Mouse (Mus musculus) Patski (cell line): ENCODE measurements at regions not wholly inside any gene's neighbourhood (a gene's known extent, or its start where the extent isn't known, plus 50 kb on each side); places are given as distances from the start of the nearest gene placed in this dataset.
"Not testable (repeated sequence)": the region's sequence is repeated elsewhere in the genome, so short reads cannot be mapped to it uniquely, and the experiment has no call there.

ENCODE experiments used
- ATAC-seq: fragments of 100-300 bp; one replicate; pipeline ENCODE4 v1.8.0; 2021
- CTCF ChIA-PET: fragments of 350-600 bp; sonication (Branson Sonifier 250); formaldehyde crosslinking; loops from one replicate; lab custom pipeline; 2022; ENCODE audit warnings: inconsistent platforms; lab: Charles Lee
- POLR2A ChIA-PET: fragments of 350-600 bp; sonication (Branson Sonifier 250); formaldehyde crosslinking; loops from one replicate; lab custom pipeline; 2022; ENCODE audit warnings: antibody characterized with exemption, inconsistent platforms; lab: Charles Lee
- DNase-seq: peaks from one replicate; pipeline ENCODE4 v3.0.0-alpha.2; 2011; ENCODE audit warnings: low read depth, low spot score
- H3K27me3 ChIP-seq: fragments of 371-371 bp; one replicate; pipeline ENCODE4 v1.5.1; 2021
- CTCF ChIP-seq: fragments of 100-300 bp; IDR thresholded peaks from one replicate; pipeline ENCODE4 v1.5.1; 2021
- in situ Hi-C: fragments of 300-500 bp; cut with MboI; formaldehyde crosslinking; loops from 3 replicates; pipeline ENCODE4 v1.11.1; 2018; ENCODE audit warnings: low pct_unique_long_range_greater_than_20kb, mixed read lengths

DNA sequence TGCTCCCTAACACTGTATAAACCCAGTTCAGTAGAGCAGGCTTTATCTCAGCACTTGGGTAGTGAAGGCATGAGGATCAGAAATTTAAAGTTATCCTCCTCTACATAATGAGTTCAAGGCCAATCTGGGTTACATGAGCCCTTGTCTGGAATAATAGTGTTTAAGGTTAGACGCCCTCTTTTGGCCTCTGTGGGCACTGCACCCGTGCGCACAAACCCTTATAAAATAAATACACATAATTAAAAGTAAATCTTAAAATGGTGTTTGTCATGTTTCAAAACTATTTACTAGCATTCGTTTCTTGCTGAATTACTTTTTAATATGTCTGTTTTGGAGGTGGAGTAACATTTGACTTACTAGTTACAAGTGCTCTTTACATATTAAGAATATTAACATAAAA lies 271.2 kb downstream of the Cyp26b1 start:
- no peaks in the 10 kb centered on the region for H3K27me3 ChIP-seq
- peak; percentile 55 for TF ChIP-seq CTCF
- DNase-seq (no peak), ATAC-seq (no peak)
- CTCF ChIA-PET = interaction anchor here (1.4 to 1.5 kb wide), 2 partner anchors 9 to 14 kb away, joined by 3 to 5 read pairs; no protein-coding TSS in a partner anchor
- POLR2A ChIA-PET = no interaction called here
- in situ Hi-C loops = no loop called here

DNA sequence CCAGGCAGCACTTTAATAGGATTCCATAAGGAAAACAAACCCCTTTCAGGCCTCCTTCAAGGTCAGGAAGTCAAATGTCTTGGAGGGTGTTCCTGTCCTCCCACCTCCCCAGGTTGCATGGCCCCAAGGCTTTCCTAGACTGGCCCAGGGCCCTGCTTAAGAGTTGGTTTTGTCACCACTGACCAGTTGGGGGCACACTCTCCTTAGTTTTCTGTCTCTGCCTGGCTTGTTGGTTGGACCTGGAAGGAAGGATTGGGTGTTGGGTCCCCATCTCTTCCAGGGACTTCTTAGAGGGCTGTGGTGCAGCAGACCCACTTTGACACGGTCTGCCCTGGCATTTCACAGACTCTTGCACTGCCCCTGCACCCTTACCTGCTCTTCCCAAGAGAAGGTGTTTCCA lies 273.1 kb downstream of the Cyp26b1 start:
- ATAC-seq (no peak), DNase-seq (no peak)
- ChIA-PET CTCF (interaction anchor here (1.7 kb wide), 1 partner anchor 9 kb away, joined by 4 read pairs; no protein-coding TSS in a partner anchor), POLR2A (no interaction called here)
- no peaks in the 10 kb centered on the region for H3K27me3 ChIP-seq
- peak; percentile 34 for TF ChIP-seq CTCF
- in situ Hi-C loops = no loop called here

DNA sequence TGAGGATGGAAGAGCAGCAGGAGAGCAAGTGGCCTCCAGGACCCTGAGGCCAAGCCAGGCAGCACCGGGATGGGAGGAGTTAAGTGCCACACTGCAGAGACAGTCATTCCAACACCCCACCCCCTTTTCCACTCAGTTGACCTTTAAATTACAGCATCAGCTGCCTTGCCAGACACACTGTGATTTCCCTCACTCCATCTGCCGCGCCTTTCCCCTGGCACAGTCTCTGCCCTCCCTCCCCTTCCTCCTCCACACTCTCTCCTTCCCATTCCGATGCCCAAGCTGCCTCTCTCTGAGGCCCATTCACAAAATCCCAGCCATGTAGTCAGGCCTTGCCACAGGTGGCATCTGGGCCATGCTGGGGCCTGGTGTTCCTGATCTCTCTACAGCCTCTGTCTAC lies 274.9 kb downstream of the Cyp26b1 start:
- no peak for TF ChIP-seq CTCF
- ATAC-seq = no peak

DNA sequence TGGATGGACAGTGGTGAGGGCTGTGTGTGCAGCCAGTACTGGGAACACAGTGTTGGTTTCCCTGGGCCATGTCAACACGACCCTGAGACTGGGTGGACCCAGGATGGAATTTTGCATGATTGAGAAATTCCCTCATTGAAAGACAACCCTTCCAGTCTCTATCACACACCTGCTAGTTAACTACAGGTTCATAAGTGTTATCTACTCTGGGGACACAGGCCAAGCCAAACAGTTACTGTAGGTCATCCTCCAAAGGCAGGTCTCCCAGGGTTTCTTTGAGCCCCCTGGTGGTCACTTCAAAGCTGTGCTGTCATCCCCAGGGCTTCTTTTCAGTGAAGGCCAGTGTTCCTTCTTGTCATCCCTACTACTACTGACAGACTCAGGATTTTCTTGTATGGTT lies 276.7 kb downstream of the Cyp26b1 start:
- no peak for TF ChIP-seq CTCF
- in situ Hi-C loops = no loop called here
- POLR2A ChIA-PET = no interaction called here
- CTCF ChIA-PET = interaction anchor here (1.2 kb wide), 1 partner anchor 52 kb away, joined by 3 read pairs; no protein-coding TSS in a partner anchor
- DNase-seq (no peak), ATAC-seq (no peak)
- H3K27me3 ChIP-seq = no peaks in the 10 kb centered on the region

More for the DNA sequence above, 274.9 kb downstream of the Cyp26b1 start:
- ChIA-PET POLR2A (interaction anchor here (0.7 kb wide), 1 partner anchor 70 kb away, joined by 3 read pairs; no protein-coding TSS in a partner anchor), CTCF (interaction anchor here (1.1 kb wide), 1 partner anchor 12 kb away, joined by 3 read pairs; no protein-coding TSS in a partner anchor)
- in situ Hi-C loops = no loop called here
- no peak for DNase-seq
- no peaks in the 10 kb centered on the region for H3K27me3 ChIP-seq

DNA sequence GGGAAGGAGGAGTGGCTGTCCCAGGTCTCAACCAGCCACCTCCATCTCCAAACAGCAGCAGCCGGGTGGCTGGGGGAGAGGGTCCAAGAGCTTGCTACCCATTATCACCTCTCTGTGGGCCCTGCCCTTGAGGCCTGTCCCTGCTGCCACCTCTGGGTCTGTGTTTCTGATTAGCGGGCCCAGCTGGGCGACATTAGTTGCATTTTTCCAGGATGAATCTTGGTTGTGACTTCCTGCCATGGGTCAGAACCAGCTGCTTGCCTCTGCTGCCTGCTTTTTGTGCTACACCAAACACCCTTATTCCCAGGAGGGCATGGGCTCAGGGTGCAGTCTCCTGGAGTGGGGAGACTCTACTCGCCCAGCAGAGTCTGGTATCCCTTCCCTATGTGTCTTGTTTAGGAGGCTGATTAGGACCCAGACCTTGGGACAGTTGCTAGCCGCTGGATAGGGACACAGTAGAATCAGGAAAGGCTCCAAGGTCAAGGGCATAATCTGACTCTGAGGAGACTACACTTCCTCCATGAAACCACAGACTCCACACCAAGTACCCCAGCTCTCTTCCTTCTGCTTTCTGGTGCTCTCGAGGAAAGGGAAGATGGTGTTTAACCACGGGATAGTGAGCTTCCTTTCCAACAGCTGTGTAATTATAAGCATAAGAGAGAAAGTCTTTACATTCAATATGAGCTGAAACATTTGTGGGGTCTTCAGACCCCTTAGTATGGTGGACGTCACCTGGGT lies 278.4 kb downstream of the Cyp26b1 start:
- ATAC-seq (no peak), DNase-seq (no peak)
- CTCF ChIA-PET = interaction anchor here (1.3 kb wide), 1 partner anchor 25 kb away, joined by 3 read pairs; no protein-coding TSS in a partner anchor
- in situ Hi-C loops = no loop called here
- POLR2A ChIA-PET = no interaction called here
- H3K27me3 ChIP-seq = no peaks in the 10 kb centered on the region
- no peak for TF ChIP-seq CTCF

DNA sequence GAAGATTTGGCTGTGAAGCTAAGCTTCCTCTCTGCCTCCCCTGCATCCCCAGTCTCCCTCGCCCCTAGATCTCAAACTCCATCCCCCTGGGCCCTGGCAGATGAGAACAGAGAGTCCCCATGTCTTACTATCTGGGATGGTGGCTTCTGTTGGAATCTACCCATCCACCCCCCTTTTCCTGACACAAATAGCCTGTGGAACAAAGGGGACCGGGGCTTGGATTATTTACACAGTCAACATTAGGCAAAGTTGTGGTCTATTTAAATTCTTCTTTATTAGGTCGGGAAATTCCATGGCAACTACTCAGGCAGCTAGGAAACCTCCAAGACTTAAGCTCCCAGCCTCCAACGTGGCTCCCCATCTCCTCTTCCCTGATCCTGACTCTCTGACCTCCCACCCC lies 279.9 kb downstream of the Cyp26b1 start:
- no peak for TF ChIP-seq CTCF
- DNase-seq (no peak), ATAC-seq (peak; percentile 8)
- no peaks in the 10 kb centered on the region for H3K27me3 ChIP-seq
- ChIA-PET CTCF (interaction anchor here (0.8 to 1.3 kb wide), 2 partner anchors 17 to 93 kb away, joined by 3 read pairs; no protein-coding TSS in a partner anchor), POLR2A (interaction anchor here (0.6 kb wide), 1 partner anchor 36 kb away, joined by 3 read pairs; no protein-coding TSS in a partner anchor)
- in situ Hi-C loops = no loop called here

DNA sequence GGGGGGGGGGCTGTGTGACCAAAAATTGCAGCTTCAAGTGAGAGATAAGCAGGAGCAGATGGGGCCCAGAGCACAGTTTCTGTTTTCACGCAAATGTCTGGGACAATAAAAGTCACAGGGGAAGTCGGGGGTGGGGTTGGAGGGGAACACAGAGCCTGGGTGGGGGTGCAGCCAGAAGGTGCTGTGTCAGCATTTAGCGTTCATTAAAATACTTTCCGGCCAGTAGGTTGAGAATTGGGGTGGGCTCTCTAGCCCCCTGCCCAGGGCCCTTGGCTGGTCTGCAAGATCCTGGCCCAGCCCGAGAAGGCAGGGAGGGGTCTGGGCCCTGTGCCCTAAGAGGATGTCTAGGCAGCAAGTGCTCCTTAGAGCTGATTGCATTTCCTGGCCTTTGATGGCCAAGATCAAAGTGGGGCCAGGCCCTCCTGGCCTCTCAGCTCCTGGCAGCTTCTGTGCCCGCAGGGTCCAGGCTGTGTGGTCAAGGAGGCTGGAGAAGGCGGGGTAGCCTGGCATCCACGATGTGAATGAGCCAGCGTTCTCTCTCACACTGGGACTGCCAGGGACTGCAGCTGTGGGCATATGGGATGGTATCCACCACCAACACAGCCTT lies 283.0 kb downstream of the Cyp26b1 start:
- ChIA-PET POLR2A (no interaction called here), CTCF (interaction anchor here (0.7 kb wide), 1 partner anchor 142 kb away, joined by 3 read pairs; no protein-coding TSS in a partner anchor)
- no peak for ATAC-seq
- no peaks in the 10 kb centered on the region for H3K27me3 ChIP-seq
- TF ChIP-seq CTCF = no peak
- in situ Hi-C loops = no loop called here
- DNase-seq = no peak

DNA sequence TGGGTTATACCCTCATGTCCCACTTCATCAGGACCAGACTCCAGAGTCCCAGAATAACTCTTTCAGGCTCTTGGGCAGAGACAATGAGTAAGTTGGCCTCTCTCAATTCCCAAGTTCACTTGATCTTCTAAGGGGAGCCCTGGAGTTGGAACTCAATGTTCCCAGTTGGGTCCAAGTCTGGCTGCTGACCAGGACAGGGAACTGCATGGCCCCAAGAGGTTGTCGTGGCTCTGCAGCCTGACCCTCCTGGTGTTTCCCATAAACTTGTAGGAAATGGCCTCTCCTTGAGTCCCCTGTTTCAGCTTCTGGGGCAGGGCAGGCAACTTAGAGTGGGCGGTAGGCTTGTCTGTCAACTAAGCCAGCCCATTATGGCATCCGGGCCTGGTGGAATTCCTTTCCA lies 286.2 kb downstream of the Cyp26b1 start:
- POLR2A ChIA-PET = no interaction called here
- ATAC-seq (no peak), DNase-seq (no peak)
- CTCF ChIA-PET = no interaction called here
- TF ChIP-seq CTCF = no peak
- in situ Hi-C loops = no loop called here
- H3K27me3 ChIP-seq = no peaks in the 10 kb centered on the region

DNA sequence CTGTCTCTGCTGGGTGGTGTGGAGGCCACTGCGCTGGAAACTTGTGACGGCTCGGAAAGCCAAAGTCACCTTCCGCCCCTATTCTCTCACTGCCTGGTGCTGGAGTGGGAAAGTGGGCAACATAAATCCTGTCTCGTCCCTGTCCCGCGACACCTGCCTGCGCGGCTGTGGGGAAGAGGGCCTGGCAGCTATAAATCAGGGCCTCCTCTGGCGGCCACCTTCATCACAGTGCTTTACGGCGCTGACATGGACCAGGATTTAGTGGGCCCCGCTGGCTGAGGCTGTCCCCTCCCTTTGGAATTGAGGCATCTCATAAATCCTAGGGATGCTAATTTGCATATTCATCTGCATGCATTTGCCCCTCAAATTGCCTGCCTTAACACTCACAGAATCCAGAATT lies 287.1 kb downstream of the Cyp26b1 start:
- ChIA-PET POLR2A (no interaction called here), CTCF (no interaction called here)
- in situ Hi-C loops = no loop called here
- H3K27me3 ChIP-seq = no peaks in the 10 kb centered on the region
- TF ChIP-seq CTCF = no peak
- ATAC-seq (no peak), DNase-seq (no peak)

DNA sequence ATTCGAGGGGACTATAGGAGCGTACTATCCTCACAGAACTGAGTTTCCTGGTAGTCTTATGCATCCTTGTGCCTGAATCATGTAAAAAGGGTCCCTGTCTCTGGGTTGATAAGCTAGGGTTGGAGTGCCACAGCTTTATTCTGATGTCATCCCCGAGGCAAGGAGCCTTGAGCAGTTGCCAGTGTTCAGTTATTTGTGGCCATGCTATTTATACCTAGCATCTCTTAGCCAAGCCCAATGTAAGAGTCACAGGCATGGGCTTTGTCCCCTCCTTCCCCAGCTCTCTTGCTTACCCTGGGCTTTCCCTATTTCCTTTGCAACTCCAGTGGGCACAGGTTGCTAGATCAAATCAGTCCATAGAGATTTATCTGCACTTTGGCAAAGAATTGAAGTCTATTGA lies 288.6 kb downstream of the Cyp26b1 start:
- ChIA-PET CTCF (no interaction called here), POLR2A (no interaction called here)
- H3K27me3 ChIP-seq = no peaks in the 10 kb centered on the region
- no peak for ATAC-seq
- in situ Hi-C loops = no loop called here
- TF ChIP-seq CTCF = no peak
- no peak for DNase-seq

DNA sequence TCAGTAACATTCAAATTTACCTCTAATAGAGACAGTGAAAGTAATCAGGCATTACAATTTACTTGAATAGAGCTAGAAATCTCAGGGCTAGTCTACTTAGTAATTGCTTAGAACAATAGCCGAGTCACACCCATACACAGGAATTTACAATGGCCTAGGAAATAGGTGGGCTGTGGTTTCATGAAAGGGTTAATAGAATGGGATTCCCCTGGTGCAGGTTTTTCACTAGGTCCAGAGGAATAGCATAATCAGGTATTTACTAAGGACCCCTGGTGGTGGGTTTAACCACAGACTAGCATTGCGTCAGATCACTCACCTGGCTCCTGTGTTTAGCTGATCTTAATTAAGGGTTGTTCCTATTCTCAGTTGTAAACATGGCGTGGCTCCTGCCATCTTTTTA lies 290.8 kb downstream of the Cyp26b1 start:
- DNase-seq = not testable (repeated sequence)

More for the DNA sequence above, 290.8 kb downstream of the Cyp26b1 start:
- ATAC-seq, CTCF ChIA-PET, in situ Hi-C loops, POLR2A ChIA-PET, H3K27me3 ChIP-seq: not testable (repeated sequence)
